ENCODE assay signal across 7 mouse cellular contexts in genomic region chr2:20961825-20962224, GRCm38 (mm10). TPM values are rescaled to one million over a fixed set of nuclear protein-coding genes. Genes with fewer than 3 reads are reported as not detected.
DNase-seq lines count a peak whose midpoint lies in the region; ATAC-seq lines count a peak whose summit lies in the region.

No protein-coding gene starts in this region.

- peaks cover 74% of the 10 kb centered on the region for H3K4me1 ChIP-seq in liver, embryonic 15.5 days (replicated peaks)

- H3K9me3 ChIP-seq in liver, embryonic 15.5 days (replicated peaks) = no peaks in the 10 kb centered on the region

- peaks cover 5% of the 10 kb centered on the region for H3K36me3 ChIP-seq in liver, embryonic 15.5 days (replicated peaks)

- no peaks in the 10 kb centered on the region for H3K27me3 ChIP-seq in liver, embryonic 15.5 days

- H3K4me2 ChIP-seq in liver, embryonic 15.5 days = peak overlapping the region; percentile 31

- peak; percentile 6 for DNase-seq in thymus, postnatal 25 days
- DNase-seq in thymus, adult 18-20 months = no peak
- peak; percentile 60 to 72 for DNase-seq in cerebellum, postnatal 36 days
- DNase-seq in testis, postnatal 14 days (ENCODE audit: low spot score) = no peak
- no peak for DNase-seq in layer of hippocampus, adult 11-12 months (ENCODE audit: low spot score)
- DNase-seq in left cerebral cortex, postnatal 36 days (ENCODE audit: low spot score in 2 of 2) = no peak

- 40% methylated on average over 6 of the region's 6 CpGs for WGBS in liver, embryonic 15.5 days (ENCODE audit: insufficient replicate concordance)

- 0 out of 2 replicates have a peak, but pooled peaks have one; percentile 30 for ATAC-seq in liver, embryonic 15.5 days (ENCODE audit: insufficient read depth)

- 0 out of 2 replicates have a peak overlapping the region, but pooled peaks have one; percentile 4 for H3K27ac ChIP-seq in liver, embryonic 15.5 days (replicated peaks)

- intact Hi-C loops in left cerebral cortex, postnatal 36 days (cut with DNase I) = no loop called here

- H3K9ac ChIP-seq in liver, embryonic 15.5 days = no peak overlapping the region

- no peak overlapping the region for H3K4me3 ChIP-seq in liver, embryonic 15.5 days (replicated peaks)

RNA-seq across cellular contexts. Expression of gene Arhgap21, which starts 6.9 kb away (rescaled TPM):
- 5.8 and 7.8 TPM in 2 replicates for polyA plus RNA-seq in liver, embryonic 15.5 days (2015; fragmentation: Nextera tagmentation; extraction: Ambion mirVana)
- 100 to 1,000 TPM; 210 to 310 TPM for total RNA-seq in left cerebral cortex, postnatal 36 days (2021)

Comparison
In these comparisons a context has a peak if more than half of its experiments do, and no peak if none do; other contexts are left out.
1. DNase-seq: peak in thymus, postnatal 25 days (single experiment) and cerebellum, postnatal 36 days (2 of 2); none in thymus, adult 18-20 months (0 of 2), testis, postnatal 14 days (single experiment), layer of hippocampus, adult 11-12 months (single experiment) and left cerebral cortex, postnatal 36 days (0 of 2).